Mouse (Mus musculus) cortical plate, adult 2 months (tissue): ENCODE measurements around the gene Zfp13.

Experiments used
- CTCF ChIP-seq: fragments of 200-500 bp; IDR thresholded peaks from 2 replicates; pipeline ENCODE4 v1.5.1; 2011; ENCODE audit warnings: mild to moderate bottlenecking, control low read depth, low read length; ENCODE audit not compliant: insufficient read depth; ENCODE audit errors: extremely low read depth
- POLR2A ChIP-seq: fragments of 200-500 bp; IDR thresholded peaks from 2 replicates; pipeline ENCODE4 v1.6.1; 2011; ENCODE audit warnings: mild to moderate bottlenecking, low read length, control low read depth; ENCODE audit not compliant: insufficient read depth; ENCODE audit errors: extremely low read depth

GRCm38 (mm10) chr17:23547681-23548443 is 51.4 kb downstream of the Zfp13 start:
- TF ChIP-seq POLR2A, result no peak
- no peak for TF ChIP-seq CTCF
